Mouse (Mus musculus): ENCODE measurements around the gene Phlpp1.

GRCm38 (mm10) chr1:106310285-106310684, 138.7 kb downstream of the Phlpp1 start:
- TF ChIP-seq CTCF (conservative IDR thresholded peaks at IDR 0.05 in 1 of 2, IDR thresholded peaks at IDR 0.05 in 1 of 2; ENCODE audit: low read depth in 2 of 2, low read length in 2 of 2) (no peak), SMC3 (IDR thresholded peaks at IDR 0.05; ENCODE audit: low read depth, low read length) (no peak), POLR2AphosphoS2 (IDR thresholded peaks at IDR 0.05; ENCODE audit: low read depth, low read length) (no peak), UBTF (IDR thresholded peaks at IDR 0.05; ENCODE audit: low read depth, low read length) (no peak), MAFK (IDR thresholded peaks at IDR 0.05; ENCODE audit: insufficient replicate concordance, low read length) (no peak), EP300 (IDR thresholded peaks at IDR 0.05; ENCODE audit: low read length) (no peak), POLR2A (IDR thresholded peaks at IDR 0.05; ENCODE audit: low read depth, low read length) (no peak), USF1 (IDR thresholded peaks at IDR 0.05; ENCODE audit: low read depth, low read length) (no peak), E2F4 (IDR thresholded peaks at IDR 0.05; ENCODE audit: insufficient replicate concordance, low read depth, low read length) (no peak), HCFC1 (IDR thresholded peaks at IDR 0.05; ENCODE audit: low read depth, low read length) (no peak)

Data from CH12.LX (cell line).